Mouse (Mus musculus) right cerebral cortex, postnatal 14 days (tissue): ENCODE measurements around the gene Rdh7.
"Not testable (repeated sequence)": the region's sequence is repeated elsewhere in the genome, so short reads cannot be mapped to it uniquely, and the experiment has no call there.

Experiments
- DNase-seq: peaks from one replicate; pipeline ENCODE4 v3.0.0; 2022

Gene Rdh7

GRCm38 (mm10) chr10:127891481-127891880, 2.9 kb upstream of the Rdh7 start:
- no peak for DNase-seq

GRCm38 (mm10) chr10:127886971-127887370, 1.6 kb downstream of the Rdh7 start:
- no peak for DNase-seq

- DNase-seq = no peak
Measured at GRCm38 (mm10) chr10:127886551-127886950, 2.1 kb downstream of the Rdh7 start.

- no peak for DNase-seq
Measured at GRCm38 (mm10) chr10:127881041-127881440, 7.6 kb downstream of the Rdh7 start.

DNA sequence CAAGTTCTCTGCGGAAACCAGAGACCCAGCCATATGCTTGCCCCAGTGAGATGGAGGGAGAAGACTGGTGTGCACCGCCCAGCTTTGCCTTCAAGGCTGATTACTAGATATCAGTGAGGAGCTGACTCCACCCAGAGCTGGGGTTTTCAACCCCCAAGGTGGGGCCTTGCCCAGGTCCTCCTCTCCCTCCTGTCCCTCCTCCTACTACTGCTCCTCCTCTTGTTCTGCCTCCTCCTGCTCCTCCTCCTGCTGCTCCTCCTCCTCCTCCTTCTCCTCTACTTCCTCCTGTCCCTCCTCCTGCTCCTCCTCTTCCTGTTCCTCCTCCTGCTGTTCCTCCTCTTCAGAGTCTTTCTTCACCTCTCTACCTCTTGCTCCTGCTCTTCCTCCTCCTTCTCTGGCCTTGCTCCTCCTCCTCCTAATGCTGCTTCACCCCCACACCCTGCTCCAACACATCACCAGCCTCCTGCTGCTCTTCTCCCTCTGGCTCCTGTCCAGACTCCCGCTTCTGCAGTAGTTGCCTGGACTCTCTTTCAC, 9.4 kb downstream of the Rdh7 start:
- no peak for DNase-seq

- no peak for DNase-seq
Measured at GRCm38 (mm10) chr10:127878262-127879057, 10.2 kb downstream of the Rdh7 start.

GRCm38 (mm10) chr10:127877681-127878080, 10.9 kb downstream of the Rdh7 start:
- no peak for DNase-seq

DNA sequence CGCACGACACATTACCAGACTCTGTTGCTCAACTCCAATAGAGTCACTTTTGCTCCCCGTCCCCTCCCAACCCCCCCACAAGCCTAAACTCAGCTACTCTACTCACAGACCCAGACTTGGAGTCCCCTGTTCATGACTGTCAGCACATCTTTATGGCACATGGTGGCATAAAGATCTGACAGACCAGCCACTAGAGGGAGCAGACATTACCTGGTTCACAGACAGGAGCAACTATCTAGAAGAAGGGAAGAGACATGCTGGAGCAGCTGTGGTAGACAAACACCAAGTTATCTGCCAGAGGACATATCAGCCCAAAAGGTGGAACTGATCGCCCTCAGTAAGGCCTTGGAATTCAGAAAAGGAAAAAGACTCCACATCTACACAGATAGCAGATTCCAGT, 16.1 kb downstream of the Rdh7 start:
- no peak for DNase-seq

DNA sequence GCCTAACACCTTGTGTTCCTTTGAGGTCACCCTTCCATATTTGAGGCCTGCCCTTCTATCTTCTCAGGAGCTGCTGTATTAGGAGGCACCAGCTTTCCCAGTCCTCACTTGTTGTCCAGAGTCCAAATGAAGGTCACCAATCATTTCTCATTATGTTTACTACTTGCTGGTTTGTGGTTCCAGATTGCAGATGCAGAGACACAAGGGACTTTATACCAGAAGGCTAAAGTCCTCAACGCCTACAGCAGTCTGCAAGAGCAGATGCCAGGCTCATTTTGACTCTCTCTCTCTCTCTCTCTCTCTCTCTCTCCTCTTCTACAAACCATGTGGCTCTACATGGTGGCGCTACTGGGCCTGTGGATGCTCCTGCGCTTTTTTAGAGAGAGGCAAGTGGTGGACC, 22.4 kb downstream of the Rdh7 start, which contains the start of gene Rdh16f2:
TSS of gene Rdh16f2 (plus strand) at position 243 of the 400 bp plus-strand sequence.
- DNase-seq = no peak

DNA sequence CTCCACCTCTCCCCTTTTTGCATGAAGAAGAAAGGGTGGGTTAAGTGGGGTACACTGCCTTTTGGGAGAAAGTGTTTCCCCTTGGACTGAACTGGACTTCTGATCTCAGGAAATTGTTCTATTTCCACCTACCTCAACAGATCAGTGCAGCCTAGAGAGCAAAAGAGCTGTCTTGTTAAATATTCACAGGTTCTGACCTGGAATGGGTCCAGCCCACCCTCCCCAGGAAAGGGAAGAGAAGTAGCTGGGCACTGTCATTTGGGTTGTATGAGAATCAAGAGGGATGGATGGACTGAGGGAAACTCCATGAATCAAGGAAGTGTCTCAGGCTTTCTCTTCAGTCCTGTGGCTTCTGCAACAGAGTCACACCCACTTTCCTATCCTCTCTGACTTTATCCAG, 23.7 kb downstream of the Rdh7 start:
- DNase-seq = no peak

GRCm38 (mm10) chr10:127856376-127856775, 32.2 kb downstream of the Rdh7 start:
- DNase-seq = no peak

GRCm38 (mm10) chr10:127849628-127850027, 39.0 kb downstream of the Rdh7 start, which contains the start of gene Rdh19:
Gene Rdh19, plus strand, starts transcription at chr10:127849928.
- DNase-seq = no peak

- DNase-seq = no peak
Measured at GRCm38 (mm10) chr10:127848089-127848488, 40.5 kb downstream of the Rdh7 start.

GRCm38 (mm10) chr10:127845945-127846344, 42.7 kb downstream of the Rdh7 start:
- not testable (repeated sequence) for DNase-seq

DNA sequence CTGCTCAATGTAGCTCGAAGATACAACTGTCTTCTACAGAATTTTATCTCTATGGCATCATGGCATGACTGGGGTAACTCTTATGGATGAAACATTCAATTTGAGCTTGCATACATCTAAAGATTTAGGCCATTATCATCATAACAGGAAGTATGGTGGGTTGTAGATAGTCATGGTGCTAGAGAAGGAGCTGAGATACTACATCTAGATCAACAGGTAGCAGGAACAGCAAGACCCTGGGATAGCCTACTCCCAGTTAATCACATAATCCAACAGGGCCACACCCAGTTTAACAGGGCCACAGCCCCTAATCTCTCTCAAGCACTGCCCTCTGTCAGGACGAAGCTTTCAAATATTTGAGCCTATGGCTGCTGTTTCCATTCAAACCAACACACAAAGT, 47.8 kb downstream of the Rdh7 start:
- no peak for DNase-seq

GRCm38 (mm10) chr10:127838539-127838938, 50.1 kb downstream of the Rdh7 start:
- no peak for DNase-seq

DNA sequence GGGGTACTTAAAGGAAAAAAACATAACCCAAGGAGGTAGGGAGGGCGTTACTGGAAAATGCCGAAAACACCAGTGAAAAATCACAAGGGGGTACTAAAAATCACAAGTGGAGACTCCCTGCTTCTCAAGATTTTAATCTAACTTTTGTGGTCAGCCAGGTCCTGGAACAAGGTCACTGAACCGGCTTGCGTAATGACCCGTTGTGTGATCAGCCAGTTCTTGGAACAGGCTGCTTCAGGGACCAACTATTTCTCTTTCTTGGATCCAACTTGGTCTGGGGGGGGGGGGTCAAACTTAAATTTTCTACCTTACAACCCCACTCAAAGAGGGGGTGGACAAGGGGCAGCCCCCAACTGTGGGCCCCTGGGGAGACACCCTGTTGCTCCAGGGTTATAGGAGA, 50.8 kb downstream of the Rdh7 start:
- DNase-seq = not testable (repeated sequence)

DNA sequence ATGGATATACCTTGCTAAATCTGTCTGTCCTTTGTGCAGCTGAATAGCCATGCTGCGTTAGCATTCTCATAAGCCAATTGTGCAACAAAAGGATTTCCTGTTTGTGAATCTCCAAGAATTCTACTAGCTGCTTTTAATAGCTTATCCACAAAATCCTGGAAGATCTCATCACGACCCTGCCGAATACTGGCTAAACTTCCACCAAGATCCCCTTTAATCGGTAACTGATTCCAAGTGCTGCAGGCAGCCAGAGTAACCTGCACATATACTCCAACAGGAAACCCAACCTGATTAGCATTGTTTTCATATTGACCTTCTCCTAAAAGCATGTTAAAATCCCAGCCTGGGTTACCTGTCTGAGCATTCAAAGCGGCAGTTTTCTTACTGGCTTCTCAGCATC, 53.3 kb downstream of the Rdh7 start:
- no peak for DNase-seq

DNA sequence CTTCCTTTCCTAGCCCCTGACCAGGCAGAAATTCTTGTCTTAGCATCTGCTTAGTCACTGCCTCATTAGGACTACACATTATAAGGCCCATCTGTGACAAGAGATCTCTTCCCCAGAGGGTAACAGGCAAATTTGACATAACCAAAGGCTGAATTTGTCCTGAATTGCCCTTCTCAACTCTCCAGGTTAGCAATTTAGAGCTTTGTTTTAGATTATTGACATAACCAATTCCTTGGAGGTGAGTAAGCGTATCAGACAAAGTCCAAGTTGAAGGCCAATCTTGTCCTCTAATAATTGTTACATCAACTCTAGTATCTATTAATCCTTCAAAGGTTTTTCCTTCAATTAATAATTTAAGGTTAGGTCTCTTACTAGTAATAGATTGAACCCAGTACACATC, 54.4 kb downstream of the Rdh7 start:
- not testable (repeated sequence) for DNase-seq
